Mouse (Mus musculus): ENCODE measurements around the gene Atp6ap2.
"Not testable (repeated sequence)": the region's sequence is repeated elsewhere in the genome, so short reads cannot be mapped to it uniquely, and the experiment has no call there.

The Atp6ap2 gene

DNA sequence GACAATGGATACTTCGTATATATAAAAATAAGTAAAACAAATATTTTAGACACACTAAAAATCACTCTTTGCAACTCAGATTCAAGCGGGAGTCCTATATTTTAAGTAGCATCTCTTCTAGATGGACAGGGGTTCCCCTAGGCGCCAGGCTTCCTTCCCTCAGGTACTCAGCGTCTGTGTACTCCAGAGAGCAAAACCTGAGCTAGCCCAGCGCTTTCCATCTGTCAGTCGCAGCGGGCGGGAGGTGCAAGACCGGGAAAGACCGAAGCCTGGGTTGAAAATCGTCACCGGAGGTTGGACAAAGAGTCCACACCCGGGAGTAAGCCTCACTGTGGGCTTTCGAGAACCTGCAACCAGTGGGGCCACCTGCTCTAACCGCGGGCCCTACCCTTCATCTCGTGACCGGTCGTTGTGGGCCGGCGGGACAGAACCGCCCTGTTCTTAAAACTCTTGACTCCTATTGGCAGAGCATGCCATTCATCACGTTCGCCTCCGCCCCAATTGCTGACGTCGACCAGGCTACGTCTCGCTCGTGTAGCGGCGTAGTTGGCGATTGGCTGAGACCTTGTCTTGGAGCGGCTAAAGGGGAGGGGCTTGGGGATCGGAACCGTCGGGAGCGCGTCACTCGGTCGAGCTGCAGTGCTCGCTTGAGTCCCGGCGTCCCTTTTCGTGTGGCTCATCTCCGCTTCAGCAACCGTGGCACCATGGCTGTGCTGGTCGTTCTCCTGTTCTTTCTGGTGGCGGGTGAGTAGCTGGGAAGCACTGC, at the start of gene Atp6ap2:
Atp6ap2 (plus strand) TSS at position 610 of the 766 bp plus-strand sequence.
- DNase-seq (ENCODE audit: low read depth) = peak; percentile 91

DNA sequence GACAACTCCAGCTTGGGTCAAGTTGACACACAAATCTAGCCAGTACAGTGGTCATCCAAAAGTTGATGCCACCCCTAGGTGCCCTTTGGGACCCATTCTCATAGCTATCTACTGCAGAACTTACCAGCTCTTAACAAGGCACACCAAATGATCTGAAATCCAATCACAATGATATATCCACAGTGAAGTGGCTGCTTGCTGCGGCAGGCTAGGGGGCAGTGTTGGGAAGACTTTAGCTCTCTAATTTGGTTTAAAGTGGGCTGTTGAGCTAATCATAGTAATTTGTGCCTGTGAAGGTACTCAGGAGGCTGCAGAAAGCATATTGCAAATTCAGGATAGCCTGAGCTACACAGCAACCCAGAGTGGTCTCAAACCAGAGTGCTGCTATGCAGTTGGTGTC, 43.2 kb upstream of the Atp6ap2 start:
- no peak for DNase-seq (ENCODE audit: low read depth)

DNA sequence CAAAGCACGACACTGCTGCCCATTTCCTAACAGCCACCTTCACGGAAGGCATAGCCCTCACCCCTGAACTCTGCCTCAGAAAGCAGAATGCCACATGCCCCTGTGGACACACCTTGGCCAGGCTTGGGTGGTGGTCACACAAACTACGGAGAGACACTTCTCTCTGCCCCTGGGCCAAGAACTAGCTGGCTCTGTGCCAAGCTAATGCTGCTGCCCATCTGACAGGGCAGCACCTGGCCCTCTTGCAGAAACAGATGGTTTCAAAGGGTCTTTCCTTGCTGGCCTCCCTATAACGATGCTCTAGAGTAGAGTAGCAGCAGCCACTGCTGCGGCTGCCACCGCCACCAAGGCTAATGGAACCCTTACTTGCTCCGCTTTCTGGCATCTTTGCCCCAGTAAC, 30.5 kb upstream of the Atp6ap2 start:
- no peak for DNase-seq (ENCODE audit: low read depth)

DNA sequence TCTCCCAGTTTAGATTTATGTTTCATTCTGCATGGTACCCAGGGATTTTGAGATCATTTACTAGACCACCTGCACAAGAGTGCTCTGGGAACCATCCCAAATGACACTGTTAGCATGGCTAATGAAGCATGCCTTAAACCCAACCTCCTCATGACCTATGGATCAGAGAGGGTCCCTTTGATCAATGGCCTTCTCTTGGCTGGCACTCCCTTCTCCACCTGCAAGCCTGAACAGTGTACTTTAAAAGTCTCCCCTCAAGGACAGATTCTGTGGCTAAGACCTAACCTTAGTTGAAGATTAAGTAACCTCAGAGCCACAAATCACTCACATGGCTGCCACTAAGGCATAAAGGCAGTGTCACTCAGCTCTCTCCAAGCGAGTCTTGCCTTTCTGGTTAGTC, 16.2 kb upstream of the Atp6ap2 start:
- DNase-seq (ENCODE audit: low read depth) = no peak

DNA sequence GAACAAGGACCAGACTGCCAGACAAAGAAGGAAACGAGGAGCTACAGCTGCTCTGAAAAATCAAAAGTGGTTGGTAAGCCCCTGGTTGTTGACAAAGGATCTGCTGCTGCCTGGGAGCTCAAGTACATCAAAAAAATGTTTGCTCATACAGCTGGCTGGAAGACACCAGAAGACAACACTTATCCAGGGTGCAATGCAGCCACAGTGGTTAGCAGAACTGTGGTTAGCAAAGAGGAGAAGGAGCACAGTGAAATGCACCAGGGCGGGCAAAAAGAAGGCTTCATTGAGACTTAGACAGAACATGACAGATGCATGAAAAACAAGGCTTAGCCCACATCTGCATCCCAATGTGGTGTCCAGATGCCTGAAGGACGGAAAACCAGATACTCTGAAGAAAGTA, 9.7 kb upstream of the Atp6ap2 start:
- no peak for DNase-seq (ENCODE audit: low read depth)

DNA sequence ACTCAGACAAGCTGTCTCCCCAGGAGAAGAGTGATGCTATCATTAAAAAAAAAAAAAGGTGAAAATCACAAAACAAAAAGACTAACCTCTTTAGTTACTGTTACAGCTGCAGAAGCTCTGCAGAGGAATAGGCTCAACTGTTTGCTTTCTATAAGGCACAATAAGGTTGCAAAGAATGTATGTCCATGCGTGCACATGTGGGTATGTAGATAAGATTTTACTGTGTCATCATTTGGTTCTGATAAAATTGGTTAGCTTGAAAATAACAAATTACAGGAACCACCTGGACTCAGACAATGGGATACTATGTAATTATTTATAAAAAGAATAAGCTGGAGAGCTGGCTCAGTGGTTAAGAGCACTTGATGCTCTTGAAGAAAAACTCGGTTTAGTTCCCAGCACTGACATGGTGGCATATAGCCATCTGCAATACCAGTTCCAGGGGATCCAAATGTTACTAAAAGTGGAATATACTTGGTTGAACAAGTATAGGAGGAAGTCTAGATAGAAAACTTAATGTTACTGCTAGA, 9.2 kb upstream of the Atp6ap2 start:
- no peak for DNase-seq (ENCODE audit: low read depth)

DNA sequence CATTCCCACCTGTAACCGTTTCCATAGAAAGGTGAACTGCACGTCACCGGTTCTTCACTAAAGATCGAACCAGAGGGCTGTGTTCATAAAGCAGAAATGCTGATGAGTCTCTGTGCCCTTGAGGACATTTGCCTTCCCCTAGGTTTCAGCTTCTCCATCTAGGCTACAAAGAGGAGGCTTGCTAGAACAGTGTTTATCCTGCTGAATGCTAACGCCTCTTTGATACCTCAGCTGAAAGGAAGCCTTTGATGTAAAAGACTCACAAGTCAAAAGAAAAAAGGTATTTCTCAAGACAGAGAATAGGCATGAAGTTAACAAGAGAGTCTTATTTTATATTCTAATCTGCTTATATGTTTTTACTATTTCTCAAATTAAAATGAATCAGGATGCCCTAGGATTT, 4.3 kb upstream of the Atp6ap2 start:
- DNase-seq (ENCODE audit: low read depth) = no peak

DNA sequence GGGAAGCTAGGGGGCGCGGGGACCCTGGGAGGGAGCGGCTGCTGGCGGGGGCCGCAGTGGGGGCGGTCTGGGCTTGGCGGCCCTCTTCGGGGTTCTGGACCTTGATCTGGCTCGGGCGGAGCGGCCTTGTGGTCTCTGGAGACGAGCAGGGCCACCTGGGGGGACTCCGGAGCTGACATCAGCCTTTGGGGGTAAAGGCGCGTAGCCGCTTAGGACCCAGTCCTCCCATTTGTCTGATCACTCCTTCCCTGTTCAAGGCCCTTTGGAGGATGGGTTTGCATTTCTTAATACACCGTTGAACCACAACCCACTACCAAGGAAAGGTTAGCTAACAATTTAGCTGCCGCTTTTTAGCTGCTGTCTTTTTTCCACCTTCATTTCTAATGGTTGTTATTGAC, 356 bp downstream of the Atp6ap2 start:
- DNase-seq (ENCODE audit: low read depth) = no peak

DNA sequence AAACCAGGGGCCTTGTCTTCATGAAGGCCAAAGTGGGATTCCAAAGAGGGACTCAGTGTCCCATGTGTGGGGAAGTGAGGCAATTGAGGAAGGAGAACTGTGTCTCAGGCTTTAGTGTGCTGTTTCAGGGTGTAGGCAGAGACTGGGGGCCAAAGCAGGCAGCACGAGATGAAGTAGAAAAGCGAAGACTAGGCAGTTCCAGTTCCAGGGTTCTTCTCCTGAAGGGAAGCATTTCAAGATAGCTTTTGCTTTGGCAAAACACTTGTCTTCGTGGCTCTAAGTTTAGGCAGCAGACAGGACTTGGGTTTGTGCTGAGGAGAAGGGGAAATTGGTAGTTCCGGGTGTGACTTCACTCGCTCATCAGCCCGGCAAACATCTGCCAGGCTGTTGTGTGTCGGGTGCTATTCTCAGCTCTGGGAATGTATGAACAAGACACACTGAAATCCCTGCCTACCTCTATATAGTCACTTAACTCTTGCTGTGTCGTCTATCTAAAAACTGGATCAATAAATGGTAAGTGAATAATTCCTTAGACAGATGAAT, 3.9 kb downstream of the Atp6ap2 start:
- DNase-seq (ENCODE audit: low read depth) = no peak

DNA sequence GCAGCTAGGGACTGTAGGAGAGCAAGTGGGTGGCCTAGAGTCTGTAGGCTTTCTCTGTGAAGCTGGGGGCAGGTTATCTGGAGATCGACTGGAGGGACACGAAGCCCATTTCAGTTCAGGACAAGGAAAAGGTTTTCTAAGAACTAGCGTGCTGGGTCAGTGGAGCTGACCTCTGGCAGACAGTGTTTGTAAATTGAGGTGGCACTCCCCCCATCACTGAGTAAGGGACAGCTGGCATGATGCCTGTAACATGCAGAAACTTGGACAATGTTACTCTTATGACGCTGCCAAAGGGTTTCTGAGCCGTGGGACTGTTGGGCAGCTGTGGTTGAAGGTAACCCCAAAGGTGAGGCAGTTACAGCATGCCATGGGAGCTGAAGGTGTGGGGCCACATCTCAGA, 4.4 kb downstream of the Atp6ap2 start:
- no peak for DNase-seq (ENCODE audit: low read depth)

DNA sequence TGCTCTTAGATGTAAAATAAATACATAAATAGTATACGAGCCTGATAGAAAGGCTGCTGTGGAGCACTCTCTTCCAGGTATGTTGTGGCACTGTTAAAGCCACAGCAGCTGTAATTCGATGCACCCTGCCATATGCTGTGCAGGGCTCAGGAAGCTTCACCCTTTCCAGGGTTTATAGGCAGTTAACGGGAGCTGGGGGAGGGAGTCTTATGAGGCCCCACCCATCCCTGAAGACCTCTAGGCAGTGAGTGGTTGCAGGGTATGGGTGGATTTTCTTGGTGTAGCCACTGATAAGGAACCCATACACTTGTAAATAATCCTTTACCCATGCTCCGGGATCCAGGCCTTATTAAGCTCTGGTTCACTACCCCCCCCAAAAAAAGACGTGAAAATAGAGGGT, 6.2 kb downstream of the Atp6ap2 start:
- no peak for DNase-seq (ENCODE audit: low read depth)

DNA sequence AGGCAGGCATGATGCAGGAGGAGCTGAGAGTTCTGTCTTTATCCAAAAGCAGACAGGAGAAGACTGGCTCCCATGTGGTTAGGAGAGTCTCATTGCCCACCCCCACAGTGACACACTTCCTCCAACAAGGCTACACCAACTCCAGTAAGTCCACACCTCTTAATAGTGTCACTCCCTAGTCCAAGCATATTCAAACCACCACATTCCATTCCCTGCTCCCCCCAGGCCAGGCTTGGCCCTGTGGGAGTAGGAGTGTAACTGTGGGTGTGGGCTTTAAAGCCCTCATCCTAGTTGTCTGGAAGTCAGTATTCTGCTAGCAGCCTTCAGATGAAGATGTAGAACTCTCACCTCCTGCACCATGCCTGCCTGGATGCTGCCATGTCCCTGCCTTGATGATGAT, 22.9 kb downstream of the Atp6ap2 start:
- DNase-seq (ENCODE audit: low read depth) = not testable (repeated sequence)

DNA sequence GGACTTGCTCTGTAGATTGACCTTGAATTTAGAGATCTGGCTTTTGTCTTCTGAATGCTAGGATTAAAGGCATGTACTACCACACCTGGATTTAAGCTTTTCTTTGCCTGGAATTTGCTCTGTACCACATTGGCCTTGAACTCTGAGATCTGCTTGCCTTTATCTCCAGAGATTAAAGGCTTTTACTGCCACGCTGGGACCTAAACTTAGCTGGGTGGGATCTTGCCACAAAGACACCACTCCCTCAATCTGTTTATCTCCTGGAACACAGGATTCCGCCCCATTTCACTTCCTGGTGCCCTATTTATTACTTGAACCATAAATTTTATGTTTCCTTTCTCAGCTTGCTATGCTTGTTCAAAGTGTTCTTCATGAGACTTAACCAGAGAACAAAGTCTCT, 23.6 kb downstream of the Atp6ap2 start:
- DNase-seq (ENCODE audit: low read depth) = no peak

DNA sequence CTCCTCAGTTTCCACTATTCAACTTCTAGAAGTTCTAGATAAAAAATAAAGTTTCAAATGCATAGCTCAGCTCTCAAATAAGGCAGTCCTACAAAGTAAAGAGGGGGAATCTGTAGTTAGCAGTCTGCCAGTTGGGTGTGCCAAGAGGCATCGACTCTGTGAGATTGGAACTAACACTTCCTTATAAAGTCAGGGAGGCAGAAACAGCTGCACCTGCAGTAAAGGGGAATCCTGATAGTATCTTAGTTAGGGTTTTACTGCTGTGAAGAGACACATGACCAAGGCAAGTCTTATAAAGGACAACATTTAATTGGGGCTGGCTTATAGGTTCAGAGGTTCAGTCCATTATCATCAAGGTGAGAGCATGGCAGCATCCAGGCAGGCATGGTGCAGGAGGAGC, 24.8 kb downstream of the Atp6ap2 start:
- not testable (repeated sequence) for DNase-seq (ENCODE audit: low read depth)

DNA sequence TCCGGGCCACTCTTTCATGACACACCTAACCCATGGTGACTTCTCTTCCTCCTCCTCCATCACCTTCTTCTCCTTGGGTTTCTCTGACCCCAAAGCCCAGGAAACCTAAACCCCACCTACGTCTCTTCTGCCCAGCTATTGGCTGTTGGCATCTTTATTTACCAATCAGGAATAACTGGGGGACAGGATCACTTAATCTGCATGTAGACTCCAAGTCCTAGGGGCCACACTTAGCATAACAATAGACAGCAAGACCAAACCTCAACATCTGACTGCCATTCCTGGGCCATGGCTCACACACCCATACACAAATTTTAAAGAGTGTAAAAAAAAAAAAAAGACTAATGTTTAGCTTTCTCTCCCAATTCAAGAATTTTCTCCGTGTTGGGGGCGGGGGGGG, 37.5 kb downstream of the Atp6ap2 start:
- DNase-seq (ENCODE audit: low read depth) = no peak

DNA sequence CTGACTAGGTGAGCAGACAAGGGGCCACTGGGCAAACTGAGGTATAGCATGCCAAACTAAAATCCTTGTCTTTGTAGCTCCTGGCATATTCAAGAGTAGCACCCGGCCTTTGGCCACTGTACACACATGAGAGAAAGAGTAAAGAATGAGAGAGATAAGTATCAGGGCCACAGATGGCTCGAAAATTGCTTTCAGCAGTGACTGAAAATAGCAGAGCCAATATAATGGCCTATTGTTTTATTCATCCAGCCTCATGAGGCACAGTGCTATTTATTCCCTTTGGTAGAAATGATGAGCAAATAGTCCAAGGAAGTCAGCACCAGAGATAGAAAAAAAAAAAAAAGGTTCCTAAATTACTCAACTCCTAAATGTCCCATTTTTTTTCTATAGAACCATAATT, 57.4 kb downstream of the Atp6ap2 start:
- DNase-seq (ENCODE audit: low read depth) = no peak

DNA sequence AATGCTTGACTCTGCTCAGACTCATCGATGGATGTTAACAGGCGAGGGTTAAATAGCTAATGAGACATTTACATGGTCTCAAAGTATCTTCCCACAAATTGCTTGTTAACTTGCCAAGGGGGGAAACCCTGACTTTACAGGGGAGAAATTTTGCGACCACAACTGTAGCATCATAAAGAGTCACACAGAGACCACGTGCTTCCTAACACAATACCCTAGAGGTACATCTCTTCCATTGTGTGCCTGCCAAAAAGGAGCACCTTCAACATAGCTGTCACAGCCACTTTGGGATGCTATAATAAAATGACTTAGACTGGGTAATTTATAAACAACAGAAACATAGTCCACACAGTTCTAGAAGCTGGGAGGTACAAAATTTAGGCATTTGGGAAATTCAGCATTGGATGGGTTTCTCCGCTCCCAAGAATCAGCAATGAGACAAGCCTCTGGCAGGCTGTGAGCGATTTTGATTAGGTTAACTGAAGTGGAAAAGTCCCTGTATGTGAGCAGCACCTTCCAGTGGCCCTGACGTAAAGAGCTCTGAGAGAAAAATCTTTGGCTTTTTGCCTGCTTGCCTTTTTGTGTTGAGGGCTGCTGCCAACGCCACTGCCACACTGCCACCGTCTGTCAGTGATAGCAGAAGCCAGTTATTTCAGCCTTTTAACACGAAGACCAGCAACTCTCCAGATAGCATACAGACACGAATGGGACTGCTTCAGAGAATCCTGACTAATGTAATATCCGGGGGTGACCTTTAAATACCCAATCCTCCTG, 58.1 kb downstream of the Atp6ap2 start:
- no peak for DNase-seq (ENCODE audit: low read depth)

DNA sequence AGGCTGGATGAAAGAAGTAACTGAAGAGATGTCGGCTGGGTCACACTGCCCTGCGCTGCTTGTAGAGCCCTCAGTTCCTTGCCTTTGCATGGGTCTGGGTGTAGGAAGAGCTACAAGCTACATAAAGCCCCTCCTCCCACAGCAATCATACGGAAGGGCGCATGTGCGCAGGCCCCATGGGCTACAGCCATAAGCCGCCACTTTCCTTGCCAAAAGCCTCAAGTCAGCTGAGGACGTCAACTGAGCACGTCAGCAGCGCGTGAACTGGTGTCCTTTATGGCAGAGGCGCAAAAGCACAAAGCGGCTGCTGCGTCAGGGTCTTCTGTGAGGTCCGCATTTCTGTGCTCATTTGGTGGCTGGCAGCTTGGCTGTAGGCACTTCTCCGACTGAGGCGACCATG, 64.3 kb downstream of the Atp6ap2 start:
- no peak for DNase-seq (ENCODE audit: low read depth)

DNA sequence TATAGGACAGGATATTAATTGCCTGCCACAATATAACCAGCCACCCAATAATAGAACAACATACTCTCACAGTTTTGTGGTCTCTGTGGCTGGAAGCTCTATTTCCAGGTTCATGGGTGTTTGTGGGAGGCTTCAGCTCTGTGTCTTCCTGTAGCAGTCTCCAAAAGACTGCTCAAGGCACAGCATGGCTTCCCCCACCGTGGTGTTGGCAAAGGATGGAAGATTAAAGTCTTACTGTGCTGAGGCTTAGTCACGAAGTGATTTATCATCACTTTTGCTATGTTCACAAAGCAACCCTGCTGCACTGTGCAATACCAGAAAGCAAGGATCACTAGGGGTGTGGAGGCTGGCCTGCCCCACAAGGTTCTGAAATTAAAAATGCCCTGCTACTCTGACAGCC, 66.3 kb downstream of the Atp6ap2 start:
- DNase-seq (ENCODE audit: low read depth) = no peak

Data from c-Kit-positive CD71-positive TER-119-negative erythroid progenitor cells, embryonic 14.5 days (primary cell).